Mouse (Mus musculus): ENCODE data around the gene Pcdh19.

Gene Pcdh19

DNA sequence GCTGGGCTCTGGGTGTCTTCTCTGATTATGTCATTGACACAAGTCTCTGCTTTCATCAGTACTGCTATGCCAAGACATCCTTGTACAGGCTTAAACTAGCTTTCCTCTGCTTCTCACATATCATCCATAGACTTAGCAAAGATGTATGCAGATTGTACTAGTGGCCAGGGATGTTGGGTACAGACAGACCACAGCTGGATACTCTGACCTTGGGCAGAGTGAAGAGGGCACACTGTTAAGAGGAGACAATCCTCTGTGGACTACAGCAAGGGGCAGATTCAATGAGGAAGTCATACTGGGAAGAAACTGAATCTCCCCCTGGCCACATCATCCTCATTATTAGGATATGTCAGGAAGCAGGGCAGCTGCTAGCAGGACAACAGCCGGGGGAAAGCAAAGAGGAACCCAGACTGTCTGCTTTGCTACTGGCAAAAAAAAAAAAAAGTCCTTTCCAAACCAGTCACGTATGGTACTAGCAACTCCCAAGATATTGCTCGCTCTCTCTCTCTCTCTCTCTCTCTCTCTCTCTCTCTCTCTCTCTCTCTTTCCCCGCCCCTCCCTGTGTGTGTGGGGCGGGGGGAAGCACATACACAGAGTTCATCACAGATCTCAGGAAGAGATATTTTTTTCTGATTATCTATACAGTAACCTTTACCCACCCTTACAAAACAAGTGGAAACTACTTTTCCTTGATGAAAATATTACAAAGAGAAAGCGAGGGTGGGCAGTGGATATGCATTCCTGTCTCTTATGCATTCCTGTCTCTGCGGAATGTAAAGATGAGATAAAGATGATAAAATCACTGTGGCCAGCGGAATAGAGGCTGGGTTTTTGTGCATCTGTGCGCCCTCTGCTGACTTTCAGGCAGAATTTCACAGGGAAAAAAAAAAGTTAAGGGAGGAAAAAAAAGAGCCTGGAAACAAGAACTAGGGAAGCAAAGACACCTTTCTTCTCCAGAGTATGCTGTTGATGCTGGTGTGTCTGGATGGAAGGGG, 31.2 kb downstream of the Pcdh19 start:
- peak; percentile 12 for DNase-seq (ENCODE audit: low spot score)

DNA sequence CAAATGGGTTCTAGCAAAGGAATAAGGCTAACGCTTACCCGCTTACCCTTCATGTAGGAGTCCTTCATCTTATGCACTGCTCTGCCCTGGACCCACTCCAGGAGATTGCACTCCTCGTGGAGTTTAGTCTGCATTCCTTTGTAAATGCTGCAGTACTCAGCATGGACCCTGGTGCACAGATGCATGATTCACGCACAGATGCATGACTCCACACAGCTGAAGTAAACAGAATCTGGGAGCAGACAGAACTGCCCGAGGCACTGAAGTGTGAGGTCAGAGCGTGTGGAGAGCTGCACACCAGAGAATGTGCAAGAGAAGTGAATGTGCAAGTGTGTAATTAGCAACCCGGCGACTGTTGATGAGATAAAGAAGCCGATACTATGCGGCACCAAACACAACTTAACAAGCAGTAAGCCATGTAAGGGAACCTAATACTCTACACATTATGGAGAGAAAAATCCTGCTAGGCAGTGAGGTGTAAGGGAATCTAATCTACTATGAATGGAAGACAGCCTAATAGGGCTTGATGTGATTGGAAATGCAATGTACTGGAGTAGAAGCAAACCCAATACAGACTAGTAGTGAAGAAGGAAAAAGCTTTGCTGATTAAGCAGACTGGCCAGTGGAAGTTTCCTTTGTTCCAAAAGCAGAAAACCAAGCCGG, 32.8 kb downstream of the Pcdh19 start:
- peak; percentile 9 for DNase-seq (ENCODE audit: low spot score)

DNA sequence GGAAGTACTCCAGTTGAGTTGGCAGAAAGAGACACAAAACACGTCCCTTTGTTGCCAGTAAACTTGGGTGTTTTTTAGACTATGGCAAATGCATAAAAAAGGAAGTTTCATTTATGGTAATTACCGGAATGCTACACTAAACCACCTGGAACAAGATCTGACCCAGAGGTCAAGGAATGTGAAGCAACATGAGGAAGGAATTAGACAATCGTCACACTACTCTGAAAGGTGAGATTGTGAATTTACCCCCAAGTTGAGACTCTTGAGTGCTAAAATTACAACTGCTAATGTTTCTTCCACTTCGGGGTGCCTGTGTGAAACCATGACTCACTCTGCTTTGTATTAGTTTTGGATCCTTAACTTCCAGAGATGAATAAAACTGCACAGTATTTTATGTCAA, 33.6 kb downstream of the Pcdh19 start:
- DNase-seq (ENCODE audit: low spot score) = peak; percentile 25

DNA sequence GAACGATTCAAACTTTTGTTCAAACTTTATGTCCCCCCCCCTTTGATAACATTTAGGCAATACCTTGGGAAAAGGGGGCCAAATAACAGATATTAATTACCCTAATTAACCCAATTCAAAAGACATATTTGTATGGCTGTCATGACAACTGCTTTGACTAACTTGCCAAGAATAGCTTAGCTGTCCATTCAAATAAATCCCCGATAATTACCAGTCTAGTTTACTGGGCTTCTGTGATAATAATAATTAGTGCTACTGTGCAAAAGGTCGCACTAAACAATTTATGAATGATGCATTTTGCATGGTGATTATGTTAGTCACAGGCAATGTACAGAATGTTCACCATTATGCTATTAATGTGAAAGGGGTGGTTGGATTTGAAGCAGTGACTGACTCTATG, 35.7 kb downstream of the Pcdh19 start:
- no peak for DNase-seq (ENCODE audit: low spot score)

DNA sequence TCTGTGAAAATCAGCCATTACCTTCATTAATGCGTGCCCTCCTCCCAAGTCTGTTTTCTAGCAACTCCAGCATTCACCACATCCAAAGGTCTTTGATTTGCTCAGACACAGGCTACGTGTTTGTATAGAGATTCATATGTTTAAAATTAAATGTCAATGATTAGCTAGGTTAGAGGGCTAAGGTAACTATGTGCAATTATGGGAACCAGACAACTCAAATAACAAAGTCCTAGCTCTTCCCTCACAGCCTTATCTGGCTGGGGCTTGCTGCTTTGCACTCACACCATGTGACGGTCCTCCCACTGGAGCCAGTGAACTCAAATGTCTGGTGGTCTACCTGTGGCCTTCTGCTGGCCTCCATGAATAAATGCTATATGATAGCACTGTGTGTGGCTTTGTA, 38.4 kb downstream of the Pcdh19 start:
- DNase-seq (ENCODE audit: low spot score) = no peak

DNA sequence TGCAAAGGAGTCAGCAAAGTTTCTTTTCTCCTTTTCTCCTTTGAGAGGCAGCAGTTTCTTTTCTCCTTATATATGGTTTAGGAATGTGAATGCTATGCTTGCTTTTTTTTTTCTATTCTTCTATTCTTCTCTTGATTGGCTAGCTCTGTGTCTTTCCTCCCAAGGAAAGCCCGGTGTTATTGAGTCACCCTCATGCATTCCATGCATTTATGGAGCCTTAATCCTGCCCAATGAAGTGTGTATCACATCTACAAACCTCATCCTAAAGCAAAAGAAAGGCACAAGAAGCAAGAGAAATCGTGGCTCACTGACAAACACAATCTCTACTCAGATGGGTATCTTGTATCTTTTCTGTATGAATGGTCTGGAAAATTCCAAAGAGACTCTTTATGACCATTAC, 41.0 kb downstream of the Pcdh19 start:
- DNase-seq (ENCODE audit: low spot score) = no peak

DNA sequence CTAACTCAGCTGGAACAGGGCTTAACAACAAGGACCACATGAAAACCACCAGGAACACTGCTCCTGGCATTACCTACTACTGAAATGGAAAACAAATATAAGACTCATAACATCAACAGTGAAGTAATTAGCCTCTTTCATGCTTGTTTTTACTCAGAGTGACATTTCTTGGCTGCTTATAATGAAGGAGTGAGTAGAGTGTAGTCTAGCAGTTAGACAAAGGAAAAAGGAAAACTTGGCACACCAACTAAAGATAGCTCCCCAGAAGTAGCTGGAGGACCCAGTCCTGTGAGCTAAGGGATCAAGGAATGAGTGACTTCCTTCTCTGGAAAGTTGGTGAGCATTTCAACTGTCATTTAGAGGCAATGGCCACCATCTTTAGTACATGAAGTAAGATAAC, 49.3 kb downstream of the Pcdh19 start:
- no peak for DNase-seq (ENCODE audit: low spot score)

DNA sequence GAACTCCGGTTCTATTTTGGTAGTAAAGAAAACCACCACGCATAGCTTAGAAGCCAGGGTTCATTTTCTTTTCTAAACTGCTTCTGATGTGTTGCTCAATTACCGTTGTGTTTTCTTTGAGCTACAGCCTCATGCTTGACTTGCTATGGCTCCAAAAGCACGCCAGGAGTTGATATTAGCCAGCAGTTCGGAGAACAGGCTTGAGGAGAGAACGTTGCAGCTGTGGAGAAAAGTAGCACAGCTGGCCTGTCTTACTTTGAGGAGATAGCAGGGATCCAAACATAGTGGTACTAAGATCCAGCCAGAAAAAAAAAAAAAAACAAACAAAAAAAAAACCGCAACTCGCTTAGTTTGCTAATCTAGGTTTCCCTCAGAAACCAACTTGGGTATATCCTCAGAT, 59.2 kb downstream of the Pcdh19 start:
- DNase-seq (ENCODE audit: low spot score) = no peak

DNA sequence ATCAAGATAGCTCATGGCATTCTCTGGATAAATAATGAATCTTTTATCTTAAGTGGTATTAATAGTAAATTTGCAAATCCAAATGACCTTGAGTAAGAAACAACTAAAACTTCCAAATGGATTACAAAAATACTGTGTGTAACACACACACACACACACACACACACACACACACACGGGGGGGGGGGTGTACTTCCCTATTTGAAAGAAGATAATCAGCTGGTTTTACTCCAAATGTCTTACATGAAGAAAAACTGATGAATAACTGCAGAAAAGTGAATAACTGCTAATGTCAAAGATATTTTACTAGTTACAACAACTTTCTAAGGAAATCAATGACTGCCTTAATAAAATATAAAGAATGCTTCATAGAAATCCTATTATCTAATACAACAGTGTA, 70.6 kb downstream of the Pcdh19 start:
- no peak for DNase-seq (ENCODE audit: low spot score)

DNA sequence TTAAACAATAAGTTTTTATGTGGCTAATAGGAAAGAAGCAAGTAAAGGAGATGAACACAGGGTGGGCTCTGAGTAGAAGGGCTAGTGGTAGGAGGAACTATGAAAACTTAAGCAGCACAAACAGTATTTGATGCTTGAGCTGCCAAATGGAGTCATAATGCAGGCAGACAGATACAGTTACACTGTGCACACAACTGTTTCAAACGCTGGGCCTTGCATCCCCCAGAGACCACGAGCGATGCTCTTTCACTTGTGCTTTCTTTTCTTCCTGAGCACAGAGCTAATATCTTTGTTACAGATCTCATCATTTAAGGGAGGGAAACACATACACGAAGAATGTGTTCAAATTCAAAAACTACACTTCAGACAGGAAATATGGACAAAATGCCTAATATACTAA, 83.0 kb downstream of the Pcdh19 start:
- no peak for DNase-seq (ENCODE audit: low spot score)

DNA sequence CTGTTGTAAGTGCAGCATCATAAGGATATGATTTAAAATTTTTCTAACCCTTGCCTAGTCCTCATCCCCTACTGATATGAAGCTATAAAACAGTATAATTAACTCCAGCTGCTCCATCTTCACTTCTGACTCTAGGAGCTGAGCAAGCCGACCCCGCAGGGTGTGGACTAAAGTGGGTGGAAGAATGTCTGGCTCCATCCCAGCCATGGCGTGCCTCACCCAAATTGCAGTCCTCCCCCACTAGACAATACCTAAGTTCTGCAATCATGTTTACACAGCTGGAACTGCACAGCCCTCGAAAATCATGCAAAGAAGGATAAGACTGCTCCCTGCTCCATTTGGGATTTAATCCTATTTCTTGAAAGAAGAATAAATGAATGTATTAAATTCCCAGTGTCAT, 84.5 kb downstream of the Pcdh19 start:
- peak; percentile 42 for DNase-seq (ENCODE audit: low spot score)

DNA sequence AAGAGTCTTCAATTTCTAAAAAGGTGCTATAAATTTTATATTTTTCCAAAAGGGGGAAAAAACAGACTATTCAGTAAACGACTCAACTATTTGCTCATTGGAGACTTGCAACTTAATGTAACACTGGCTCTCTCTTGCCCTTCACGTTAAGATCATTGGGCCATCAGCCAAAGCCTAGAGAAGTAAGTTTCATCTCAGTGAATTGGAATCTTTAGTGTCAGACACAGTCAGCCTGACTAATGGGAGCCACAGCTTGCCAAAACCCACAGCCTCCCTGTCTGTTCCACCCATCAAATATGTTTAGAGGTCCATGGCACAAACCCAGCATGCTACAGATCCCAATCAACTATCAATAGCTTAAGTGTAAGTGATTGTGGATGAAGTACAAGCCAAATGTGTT, 86.7 kb downstream of the Pcdh19 start:
- DNase-seq (ENCODE audit: low spot score) = no peak

DNA sequence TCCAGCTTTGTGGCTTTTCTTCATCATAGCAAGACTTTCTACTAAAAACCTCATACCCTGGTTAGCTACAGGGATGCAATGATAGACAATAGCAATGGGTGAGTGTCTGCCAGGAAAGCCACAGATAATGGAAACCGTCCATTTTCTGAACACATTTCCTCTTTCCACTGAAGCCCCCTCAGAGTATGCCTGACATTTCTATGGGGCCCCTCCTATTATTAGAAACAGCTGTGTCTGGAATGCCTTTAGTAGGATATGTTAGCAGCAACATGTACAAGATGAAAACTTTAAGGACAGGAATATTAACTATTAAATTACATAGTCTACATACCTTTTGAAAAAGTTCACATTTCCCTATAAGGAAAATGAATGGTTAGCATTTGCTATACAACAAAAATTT, 87.1 kb downstream of the Pcdh19 start:
- DNase-seq (ENCODE audit: low spot score) = no peak

DNA sequence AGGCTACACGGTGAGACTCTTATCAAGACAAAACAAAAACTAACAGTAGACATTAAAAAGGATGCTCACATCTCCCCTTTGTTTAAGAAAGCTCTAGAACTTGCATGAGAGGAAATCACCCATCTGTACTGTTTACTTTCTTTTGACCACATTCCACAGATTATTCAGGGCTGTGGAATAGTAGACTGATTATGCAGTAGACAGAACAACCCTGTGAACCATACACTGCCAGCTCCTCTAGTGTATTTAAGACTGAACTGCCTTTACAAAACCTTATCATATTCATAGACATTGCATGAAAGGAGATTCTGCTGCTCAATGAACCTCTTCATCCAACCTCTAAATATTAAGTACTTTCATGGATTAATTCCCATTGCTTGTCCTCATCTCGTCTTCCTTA, 87.6 kb downstream of the Pcdh19 start:
- DNase-seq (ENCODE audit: low spot score) = no peak

DNA sequence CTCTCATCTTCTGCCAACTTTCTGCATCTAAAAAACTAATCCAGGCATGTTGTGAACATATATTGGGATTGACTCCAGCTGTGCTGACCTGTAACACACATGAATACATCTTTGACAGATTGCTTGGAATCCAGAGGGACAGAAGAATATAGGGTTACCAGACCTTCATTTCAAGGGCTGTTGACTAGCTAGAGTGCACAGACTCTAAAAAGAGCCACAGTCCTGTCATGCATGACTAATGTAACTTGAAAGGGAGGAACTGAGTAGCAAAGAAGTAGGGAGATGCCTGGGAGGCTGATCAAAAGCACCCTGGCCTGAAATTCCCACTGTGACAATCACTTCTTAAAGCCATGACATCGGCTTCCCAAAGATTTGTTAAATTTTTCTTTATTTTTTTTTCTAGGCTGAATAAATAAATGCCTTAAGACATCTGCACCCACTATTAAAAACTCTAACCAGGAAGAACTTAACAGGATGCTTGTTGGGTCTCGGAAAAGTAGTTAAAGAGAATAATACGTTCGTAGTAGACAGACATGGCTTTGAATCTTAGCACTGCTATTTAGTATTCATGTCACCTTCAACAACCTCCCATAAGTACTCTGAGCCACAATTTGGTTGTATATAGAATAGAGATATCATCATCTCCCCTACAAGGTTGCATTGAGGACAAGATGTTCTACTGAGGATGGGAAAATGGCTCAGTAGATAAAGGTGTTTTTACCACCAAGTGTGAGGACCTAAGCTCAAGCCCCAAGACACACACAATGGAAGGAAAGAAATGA, 113.0 kb downstream of the Pcdh19 start:
- peak; percentile 58 for DNase-seq (ENCODE audit: low spot score)

DNA sequence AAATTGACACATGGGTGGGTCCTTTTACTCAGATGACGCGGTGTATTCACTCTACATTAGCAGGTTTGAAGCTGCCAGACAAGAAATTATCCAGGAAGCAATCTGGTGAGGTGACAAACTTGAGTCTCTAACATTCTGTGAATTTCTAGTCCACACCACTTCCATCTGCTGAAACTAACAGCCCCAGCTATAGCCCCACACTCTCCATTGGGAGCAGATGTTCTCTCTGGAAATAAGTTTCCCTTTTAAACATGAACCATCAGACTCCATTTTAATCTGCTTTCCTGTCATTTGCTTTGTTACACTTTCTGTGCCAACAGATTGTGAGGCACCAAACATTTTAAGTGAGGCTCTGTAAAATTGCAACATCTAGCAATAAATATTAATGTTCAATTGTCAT, 123.4 kb downstream of the Pcdh19 start:
- no peak for DNase-seq (ENCODE audit: low spot score)

Measured in embryo, embryonic 10 days (tissue).